Mouse (Mus musculus) heart, postnatal 0 days (tissue): ENCODE results near the gene Cnr2.

Experiments
- CTCF ChIP-seq: IDR thresholded peaks from 2 replicates; pipeline ENCODE4 v1.5.1; 2016; ENCODE audit warnings: antibody characterized with exemption, control low read depth, low read depth
- EP300 ChIP-seq: IDR thresholded peaks from 2 replicates; pipeline ENCODE4 v1.6.1; 2016; ENCODE audit warnings: antibody characterized with exemption, low read depth

DNA sequence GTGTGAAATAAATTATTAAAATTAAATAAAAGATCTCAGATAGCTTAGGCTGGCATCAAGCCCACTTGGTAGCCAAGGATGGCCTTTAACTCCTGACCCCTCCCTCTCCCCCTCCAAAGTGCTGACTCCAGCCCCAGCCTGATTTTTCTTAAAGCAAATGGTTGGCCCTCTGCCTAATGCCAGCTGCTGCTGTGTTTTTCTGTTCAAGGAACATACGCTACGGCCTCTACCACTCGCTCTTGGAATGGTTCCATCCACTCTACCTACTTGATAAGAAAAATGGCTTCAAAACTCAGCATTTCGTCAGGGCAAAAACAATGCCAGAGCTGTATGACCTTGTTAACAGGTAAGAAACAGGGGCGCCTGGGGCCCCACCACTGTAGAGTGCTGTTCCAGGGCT lies 30.1 kb downstream of the Cnr2 start:
- TF ChIP-seq CTCF (no peak), EP300 (no peak)
